Mouse (Mus musculus) lung, embryonic 16.5 days (tissue): Measurements from ENCODE around the gene Tmem60. TPM values are rescaled to one million over a fixed set of nuclear protein-coding genes. Genes with fewer than 3 reads are reported as not detected.
A peak's percentile ranks its signal among the peaks of the same experiment; 100 is the strongest.

Experiments
- ATAC-seq: fragments of 200-750 bp; cut with Nextera tagmentation; 2 replicates; pipeline ENCODE4 v1.8.0; 2017; ENCODE audit warnings: low read depth, mild to moderate bottlenecking, moderate library complexity
- H3K27ac ChIP-seq: fragments of 300-500 bp; sonication (generic); 2 replicates; pipeline ENCODE4 v1.5.1; 2014; ENCODE audit warnings: mild to moderate bottlenecking, control low read depth, low read length
- H3K27me3 ChIP-seq: fragments of 300-500 bp; sonication (generic); 2 replicates; pipeline ENCODE4 v1.6.1; 2014; ENCODE audit warnings: low read depth, low read length, mixed read lengths; ENCODE audit not compliant: control insufficient read depth, insufficient read depth
- H3K36me3 ChIP-seq: fragments of 300-500 bp; sonication (generic); 2 replicates; pipeline ENCODE4 v1.6.1; 2014; ENCODE audit warnings: low read length; ENCODE audit not compliant: control insufficient read depth, insufficient read depth
- H3K4me1 ChIP-seq: fragments of 300-500 bp; sonication (generic); replicated peaks from 2 replicates; pipeline ENCODE4 v1.6.1; 2014; ENCODE audit warnings: low read length, mixed read lengths; ENCODE audit not compliant: control insufficient read depth, insufficient read depth
- H3K4me2 ChIP-seq: fragments of 300-500 bp; sonication (generic); 2 replicates; pipeline ENCODE4 v1.6.1; 2014; ENCODE audit warnings: low read depth, low read length, control low read depth
- H3K4me3 ChIP-seq: fragments of 300-500 bp; sonication (generic); 2 replicates; pipeline ENCODE4 v1.5.1; 2014; ENCODE audit warnings: mild to moderate bottlenecking, low read length, control low read depth
- H3K9ac ChIP-seq: fragments of 300-500 bp; sonication (generic); 2 replicates; pipeline ENCODE4 v1.6.1; 2014; ENCODE audit warnings: low read length, control low read depth
- H3K9me3 ChIP-seq: fragments of 300-500 bp; sonication (generic); 2 replicates; pipeline ENCODE4 v1.6.1; 2016; ENCODE audit warnings: low read length; ENCODE audit not compliant: control insufficient read depth
- WGBS: fragments of 180-500 bp; shearing (Covaris S2); extraction: QIAGEN DNeasy Blood & Tissue Kit; methylation state at CpG from one replicate; pipeline ENCODE4 v1.1.7; 2014; 5-methylcytosine and 5-hydroxymethylcytosine counted together
- polyA plus RNA-seq: library from polyadenylated mRNA; unstranded; fragments of >200 nt; fragmentation: Nextera tagmentation; extraction: Ambion mirVana; gene quantifications from 2 replicates; pipeline ENCODE4 v1.2.1, GENCODE M21; 2015

The Tmem60 gene
- polyA plus RNA-seq, 1 experiment from 2014 or later: 45.8 TPM

DNA sequence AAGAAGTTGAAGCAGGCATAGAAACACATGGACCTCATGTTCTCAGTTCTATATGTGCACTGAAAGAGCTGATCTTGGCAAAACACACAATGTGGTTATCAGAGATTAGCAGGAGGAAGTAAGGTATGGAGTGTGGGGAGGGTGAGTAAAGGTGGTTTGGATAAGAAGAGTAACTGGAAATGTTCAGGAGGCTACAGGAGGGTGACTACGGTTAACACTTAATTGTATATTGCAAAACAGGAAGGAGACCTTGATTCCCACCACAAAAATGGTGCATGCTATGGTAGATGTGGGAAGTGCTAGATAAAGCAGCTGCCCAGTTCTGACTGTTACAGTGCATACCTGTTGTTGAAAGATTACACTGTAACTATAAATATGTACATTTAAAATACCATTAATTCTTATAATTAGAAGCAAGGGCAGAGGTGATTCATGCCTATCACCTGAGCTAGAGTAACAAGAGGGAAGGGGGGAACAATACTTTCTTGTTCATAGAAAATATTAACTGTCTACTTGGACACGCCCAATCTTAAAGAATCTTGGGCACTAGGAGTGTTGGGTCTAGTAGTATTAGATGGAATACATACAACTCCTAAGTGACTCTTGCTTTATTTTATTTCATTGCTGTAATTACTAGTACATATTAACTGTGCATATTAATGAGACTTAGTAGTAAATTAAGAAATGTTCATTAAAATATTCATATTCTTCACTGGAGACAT, 15.6 kb downstream of the Tmem60 start:
- Histone ChIP-seq H3K4me1 (no peaks in the 10 kb centered on the region), H3K4me3 (no peak overlapping the region), H3K36me3 (peaks cover 23% of the 10 kb centered on the region), H3K27me3 (no peaks in the 10 kb centered on the region), H3K9ac (no peak overlapping the region), H3K9me3 (no peaks in the 10 kb centered on the region), H3K4me2 (no peak overlapping the region), H3K27ac (no peak overlapping the region)
- 80% methylated on average over 2 of the region's 2 CpGs for WGBS
- ATAC-seq: no peak

DNA sequence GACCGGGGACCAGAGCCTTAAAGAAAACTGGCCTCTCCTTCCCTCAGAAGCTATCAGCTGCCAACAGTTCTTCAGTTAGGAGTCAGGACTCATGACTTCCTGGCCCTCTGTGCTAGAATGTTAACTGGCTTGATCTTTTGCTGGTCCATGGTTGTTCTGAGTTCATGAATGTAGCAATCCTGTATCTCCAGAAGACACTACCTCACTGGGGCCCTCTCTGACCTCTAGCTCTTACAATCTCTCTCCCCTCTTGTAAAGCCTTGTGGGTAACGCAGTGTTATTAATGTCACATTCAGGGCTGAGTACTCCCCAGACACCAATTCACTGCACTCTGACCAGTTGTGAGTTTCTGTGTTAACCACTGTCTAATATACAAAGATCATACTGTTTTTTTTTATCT, 22.7 kb downstream of the Tmem60 start:
- Histone ChIP-seq H3K36me3 (peaks cover 14% of the 10 kb centered on the region), H3K4me3 (no peak overlapping the region), H3K4me2 (no peak overlapping the region), H3K4me1 (no peaks in the 10 kb centered on the region), H3K9ac (no peak overlapping the region), H3K27me3 (no peaks in the 10 kb centered on the region), H3K9me3 (no peaks in the 10 kb centered on the region), H3K27ac (no peak overlapping the region)
- 90% methylated on average over 2 of the region's 2 CpGs for WGBS
- no peak for ATAC-seq

DNA sequence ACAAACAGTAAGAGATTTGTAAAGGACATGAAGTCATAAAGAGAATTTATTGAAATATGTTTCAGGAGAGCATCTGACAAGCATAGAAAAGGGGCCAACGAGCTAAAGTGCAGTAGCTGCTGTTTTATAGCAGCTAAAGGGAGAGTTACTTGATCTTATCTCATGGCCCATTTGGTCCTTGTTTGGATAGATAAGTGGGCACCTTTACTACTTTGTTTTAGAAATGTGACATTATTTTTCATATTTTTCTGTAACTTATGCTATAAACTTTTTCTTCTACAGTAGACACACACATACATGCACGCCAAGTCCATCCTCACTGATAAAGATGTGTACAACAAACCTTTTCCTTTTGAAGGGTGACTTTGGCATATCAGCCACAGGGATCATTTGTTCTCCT, 23.4 kb downstream of the Tmem60 start:
- 78% methylated on average over 2 of the region's 2 CpGs for WGBS
- Histone ChIP-seq H3K9me3 (no peaks in the 10 kb centered on the region), H3K9ac (no peak overlapping the region), H3K36me3 (peaks cover 14% of the 10 kb centered on the region), H3K4me3 (no peak overlapping the region), H3K4me2 (no peak overlapping the region), H3K27me3 (no peaks in the 10 kb centered on the region), H3K27ac (no peak overlapping the region), H3K4me1 (no peaks in the 10 kb centered on the region)
- ATAC-seq: no peak

DNA sequence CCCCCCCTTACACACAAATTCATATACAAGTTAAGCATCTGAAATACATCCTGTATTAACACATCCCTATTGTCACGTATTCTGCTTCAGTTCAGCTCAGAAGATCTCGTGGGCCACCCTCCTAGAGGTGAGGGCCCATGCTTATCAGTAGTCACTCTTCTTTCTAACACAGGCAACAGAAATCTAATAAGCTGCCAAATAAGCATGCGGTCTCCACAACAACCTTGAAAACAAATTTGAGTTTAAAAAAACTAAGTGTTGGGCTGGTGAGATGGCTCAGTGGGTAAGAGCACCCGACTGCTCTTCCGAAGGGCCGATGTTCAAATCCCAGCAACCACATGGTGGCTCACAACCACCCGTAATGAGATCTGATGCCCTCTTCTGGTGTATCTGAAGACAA, 24.2 kb downstream of the Tmem60 start:
- Histone ChIP-seq H3K9ac (no peak overlapping the region), H3K4me1 (no peaks in the 10 kb centered on the region), H3K27ac (no peak overlapping the region), H3K9me3 (no peaks in the 10 kb centered on the region), H3K36me3 (peaks cover 11% of the 10 kb centered on the region; the same call in 1 of the 2 replicates), H3K27me3 (no peaks in the 10 kb centered on the region), H3K4me2 (no peak overlapping the region), H3K4me3 (no peak overlapping the region)
- 93% methylated on average over 7 of the region's 7 CpGs for WGBS
- no peak for ATAC-seq

DNA sequence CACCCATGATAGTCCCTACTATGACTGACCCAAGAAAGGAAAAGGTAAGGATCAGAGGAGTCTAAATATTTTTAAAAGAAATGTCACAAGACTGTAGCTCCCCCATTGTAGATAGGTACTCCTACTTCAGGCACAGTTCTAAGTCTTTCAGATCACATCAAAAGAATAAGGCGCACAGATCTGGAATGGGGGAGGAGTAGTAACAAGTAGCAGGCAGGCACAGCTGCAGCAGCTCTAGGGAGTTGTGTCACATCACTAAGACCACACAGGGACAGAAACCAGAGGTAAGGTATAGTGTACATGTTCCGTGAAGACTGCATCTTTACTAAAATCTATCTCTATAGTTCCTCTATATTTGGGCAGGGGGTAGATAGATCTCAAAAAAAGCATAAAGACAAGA, 29.8 kb downstream of the Tmem60 start:
- H3K36me3 ChIP-seq: peaks cover 5% of the 10 kb centered on the region; the same call in 1 of the 2 replicates
- no peak overlapping the region for H3K27ac ChIP-seq
- no peak for ATAC-seq
- no peak overlapping the region for H3K4me3 ChIP-seq
- no peak overlapping the region for H3K4me2 ChIP-seq
- no peak overlapping the region for H3K9ac ChIP-seq
- WGBS: 84% methylated on average over 2 of the region's 2 CpGs
- H3K27me3 ChIP-seq: no peaks in the 10 kb centered on the region
- H3K9me3 ChIP-seq: no peaks in the 10 kb centered on the region
- H3K4me1 ChIP-seq: no peaks in the 10 kb centered on the region

DNA sequence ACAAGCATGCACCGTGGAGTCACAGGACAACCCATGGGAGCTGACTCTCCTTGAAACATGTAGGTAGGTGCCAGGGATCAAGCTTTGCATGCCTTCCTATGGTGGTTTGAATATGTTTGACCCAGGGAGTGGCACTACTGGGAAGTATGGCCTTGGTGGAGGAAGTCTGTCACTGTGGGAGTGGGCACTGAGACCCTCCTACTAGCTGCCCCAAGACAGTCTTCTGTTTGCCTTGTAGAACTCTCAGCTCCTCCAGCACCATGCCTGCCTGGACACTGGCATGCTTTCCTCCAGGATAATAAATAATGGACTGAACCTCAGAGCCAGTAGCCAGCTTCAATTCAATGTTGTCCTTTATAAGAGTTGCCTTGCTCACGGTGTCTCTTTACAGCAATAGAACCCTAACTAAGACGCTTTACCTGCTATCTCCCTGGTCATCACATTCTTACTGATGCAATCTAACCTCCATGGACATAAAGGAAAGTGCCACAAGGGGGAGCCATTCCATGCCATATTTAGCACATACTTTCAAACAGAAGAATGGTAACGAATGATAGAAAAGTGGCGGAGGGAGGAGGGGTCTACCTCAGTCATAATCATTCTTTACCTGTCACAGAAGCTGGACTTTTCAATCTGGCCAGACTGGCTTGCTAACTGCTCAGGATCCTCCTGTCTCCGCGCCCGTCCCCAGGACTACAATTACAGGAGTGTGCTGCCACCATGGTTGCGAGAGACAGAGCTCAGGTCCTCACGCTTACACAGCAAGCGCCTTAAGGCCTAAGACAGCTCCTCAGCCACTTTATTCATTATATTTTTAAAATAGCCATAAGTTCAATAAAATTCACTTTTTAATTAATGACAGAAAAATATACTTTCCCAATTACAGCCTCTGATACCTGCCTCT, 31.6 kb downstream of the Tmem60 start:
- Histone ChIP-seq H3K9ac (no peak overlapping the region), H3K27me3 (no peaks in the 10 kb centered on the region), H3K9me3 (no peaks in the 10 kb centered on the region), H3K27ac (no peak overlapping the region), H3K4me1 (no peaks in the 10 kb centered on the region), H3K4me2 (no peak overlapping the region), H3K36me3 (no peaks in the 10 kb centered on the region), H3K4me3 (no peak overlapping the region)
- 74% methylated on average over 11 of the region's 11 CpGs for WGBS
- ATAC-seq: peak; percentile 45

DNA sequence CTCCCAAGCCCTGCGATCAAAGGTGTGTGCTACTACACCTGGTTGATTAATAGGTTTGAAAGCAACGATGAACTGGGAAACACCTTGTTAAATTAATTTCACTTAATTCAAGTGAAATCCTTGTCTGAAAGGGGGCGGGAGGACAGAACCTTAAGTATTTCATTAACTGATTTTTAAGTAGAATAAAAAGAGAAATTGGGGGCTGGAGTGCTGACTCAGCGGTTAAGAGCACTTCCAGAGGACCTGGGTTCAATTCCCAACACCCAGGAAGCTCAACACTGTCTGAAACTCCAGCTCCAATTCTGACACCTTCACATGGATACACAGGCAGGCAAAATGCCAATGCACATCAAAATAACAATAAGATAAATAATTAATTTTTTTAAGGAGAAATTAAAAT, 37.0 kb downstream of the Tmem60 start:
- no peaks in the 10 kb centered on the region for H3K27me3 ChIP-seq
- H3K36me3 ChIP-seq: no peaks in the 10 kb centered on the region
- no peak overlapping the region for H3K9ac ChIP-seq
- no peaks in the 10 kb centered on the region for H3K4me1 ChIP-seq
- H3K9me3 ChIP-seq: no peaks in the 10 kb centered on the region
- 92% methylated on average over 4 of the region's 4 CpGs for WGBS
- H3K4me2 ChIP-seq: no peak overlapping the region
- no peak overlapping the region for H3K27ac ChIP-seq
- ATAC-seq: no peak
- no peak overlapping the region for H3K4me3 ChIP-seq

DNA sequence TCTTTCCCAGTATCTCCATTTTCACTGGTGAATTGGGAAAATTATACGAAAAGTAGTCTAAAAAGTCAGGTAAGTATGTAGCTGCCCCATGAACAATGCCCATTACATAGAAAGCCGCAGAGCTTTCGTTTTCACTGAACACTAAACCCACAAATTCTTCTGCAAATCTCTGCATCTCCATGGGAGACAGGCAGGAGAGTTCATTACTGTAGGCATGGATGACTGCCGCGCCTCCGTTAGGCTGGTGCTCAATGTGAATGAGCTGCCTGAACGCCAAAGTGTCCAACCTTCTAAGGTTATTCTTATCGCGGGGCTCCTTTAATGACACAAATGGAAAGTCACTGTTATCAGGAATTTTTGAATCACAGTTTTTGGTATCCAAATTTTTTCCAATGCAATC, 37.6 kb downstream of the Tmem60 start:
- no peaks in the 10 kb centered on the region for H3K9me3 ChIP-seq
- H3K27me3 ChIP-seq: no peaks in the 10 kb centered on the region
- no peak overlapping the region for H3K4me2 ChIP-seq
- H3K9ac ChIP-seq: no peak overlapping the region
- H3K4me3 ChIP-seq: no peak overlapping the region
- no peaks in the 10 kb centered on the region for H3K4me1 ChIP-seq
- H3K36me3 ChIP-seq: no peaks in the 10 kb centered on the region
- no peak overlapping the region for H3K27ac ChIP-seq
- ATAC-seq: no peak
- 91% methylated on average over 9 of the region's 9 CpGs for WGBS

DNA sequence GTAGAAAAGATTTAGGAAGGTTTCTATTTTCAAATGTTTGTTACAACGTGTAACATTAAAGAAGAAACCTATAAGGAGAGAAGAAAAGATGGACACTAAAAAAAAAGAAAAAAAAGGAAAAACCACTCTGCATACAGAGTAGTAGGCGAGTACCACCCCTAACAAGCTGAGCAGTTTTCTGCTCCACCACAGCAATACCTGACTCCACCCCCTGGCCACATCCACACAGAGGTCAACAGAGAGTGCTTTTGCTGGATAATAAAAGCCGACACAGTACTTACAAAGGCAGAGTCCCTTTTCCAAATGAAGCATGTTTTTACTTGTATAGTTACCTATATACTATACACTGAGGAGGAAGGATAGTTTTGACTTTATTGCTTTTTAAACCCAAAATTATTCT, 42.6 kb downstream of the Tmem60 start:
- Histone ChIP-seq H3K4me2 (no peak overlapping the region), H3K4me3 (no peak overlapping the region), H3K4me1 (peaks cover 3% of the 10 kb centered on the region), H3K9ac (no peak overlapping the region), H3K27ac (no peak overlapping the region), H3K36me3 (no peaks in the 10 kb centered on the region), H3K27me3 (no peaks in the 10 kb centered on the region), H3K9me3 (no peaks in the 10 kb centered on the region)
- 74% methylated on average over 3 of the region's 3 CpGs for WGBS
- ATAC-seq: no peak
